Mouse (Mus musculus): ENCODE results near the gene Zfp334. TPM values are rescaled to one million over a fixed set of nuclear protein-coding genes. Genes with fewer than 3 reads are reported as not detected.

The Zfp334 gene
- polyA plus RNA-seq, 2 experiments: 0.73 to 0.89 TPM

DNA sequence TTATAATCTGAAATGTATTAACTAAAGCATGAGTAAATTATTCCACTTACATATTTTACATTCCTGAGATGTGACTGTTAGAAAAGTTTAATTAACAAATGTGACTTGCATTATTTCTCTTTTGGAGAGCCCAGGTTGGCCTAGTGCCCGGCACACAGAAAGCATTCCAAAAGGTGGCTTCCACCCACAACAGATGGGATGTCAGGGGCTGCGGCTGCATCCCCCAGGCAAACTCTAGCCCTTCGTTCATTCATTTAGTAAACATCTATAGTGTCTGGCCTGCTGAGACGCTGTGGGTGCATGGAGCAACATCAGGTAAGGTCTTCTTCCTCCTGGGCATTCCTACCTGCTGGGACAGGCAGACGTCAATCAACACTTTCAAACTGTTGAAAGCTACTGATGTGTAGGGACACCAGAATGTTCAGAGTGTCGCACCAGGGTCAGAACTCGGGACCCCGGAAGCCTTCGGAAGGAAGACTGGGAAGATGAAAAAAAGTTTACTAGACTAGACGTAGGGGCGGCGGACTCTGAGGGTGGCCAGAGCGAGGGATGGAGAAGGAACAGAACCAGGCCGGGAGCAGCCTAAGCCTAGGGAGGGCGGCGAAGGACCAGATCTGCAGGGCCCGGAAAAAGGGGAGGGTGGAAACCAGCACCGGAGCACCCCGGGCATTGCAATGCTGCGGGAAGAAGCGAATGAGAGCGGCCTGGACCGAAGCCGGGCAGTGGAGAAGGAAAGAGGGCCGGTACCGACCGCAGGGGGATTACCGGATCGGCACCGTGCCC, 62.3 kb downstream of the Zfp334 start:
- WGBS (ENCODE audit: insufficient replicate concordance): 4% methylated on average over 29 of the region's 30 CpGs
- Histone ChIP-seq H3K4me2 (ENCODE audit: low read depth) (peak overlapping the region; percentile 94), H3K9ac (replicated peaks) (peak overlapping the region; percentile 66), H3K4me1 (replicated peaks; ENCODE audit: control insufficient read depth in 2 of 2, insufficient read depth in 2 of 2, low read length in 1 of 2) (peaks cover 14 to 30% of the 10 kb centered on the region in 2 experiments), H3K27me3 (ENCODE audit: control insufficient read depth, insufficient read depth, low read length) (no peaks in the 10 kb centered on the region), H3K9me3 (ENCODE audit: control insufficient read depth, low read length) (no peaks in the 10 kb centered on the region), H3K4me3 (ENCODE audit: insufficient read depth in 1 of 2, low read depth in 2 of 2, low read length in 2 of 2) (peak overlapping the region; percentile 59 to 75), H3K36me3 (replicated peaks; ENCODE audit: control insufficient read depth, insufficient read depth, low read depth) (no peaks in the 10 kb centered on the region), H3K27ac (no peak overlapping the region)
- DNase-seq (ENCODE audit: low read depth in 3 of 3, low spot score in 3 of 3) (no peak), ATAC-seq (ENCODE audit: insufficient read depth) (peak; percentile 47)
- no peak for TF ChIP-seq EP300 (IDR thresholded peaks at IDR 0.05; ENCODE audit: low read depth)
- TF ChIP-seq CTCF (IDR thresholded peaks at IDR 0.05; ENCODE audit: low read depth): no peak

Other genes with a start within 250 kb of the Zfp334 start
- gene Cdh22, start 153.4 kb downstream of the Zfp334 start, polyA plus RNA-seq (2012; rRNA removed): 0.02 TPM in 2 replicates
- gene Cdh22, start 153.4 kb downstream of the Zfp334 start, polyA plus RNA-seq (2014; fragmentation: Nextera tagmentation; extraction: Ambion mirVana): not detected in 2 replicates
- 20.4 and 28.3 TPM in 2 replicates for gene Slc35c2, start 100.4 kb downstream of the Zfp334 start, polyA plus RNA-seq (2012; rRNA removed)
- gene Slc35c2, start 100.4 kb downstream of the Zfp334 start, polyA plus RNA-seq (2014; fragmentation: Nextera tagmentation; extraction: Ambion mirVana): 27.3 and 31.3 TPM in 2 replicates
- gene Elmo2, start 61.8 kb downstream of the Zfp334 start, polyA plus RNA-seq (2012; rRNA removed): 10.2 and 10.3 TPM in 2 replicates
- gene Elmo2, start 61.8 kb downstream of the Zfp334 start, polyA plus RNA-seq (2014; fragmentation: Nextera tagmentation; extraction: Ambion mirVana): 12.4 and 13.1 TPM in 2 replicates
- gene Zfp663, start 19.5 kb downstream of the Zfp334 start, polyA plus RNA-seq (2012; rRNA removed): 0.02 and 0.03 TPM in 2 replicates
- gene Zfp663, start 19.5 kb downstream of the Zfp334 start, polyA plus RNA-seq (2014; fragmentation: Nextera tagmentation; extraction: Ambion mirVana): 0.08 and 0.13 TPM in 2 replicates
- gene Ocstamp, start 12.1 kb upstream of the Zfp334 start, polyA plus RNA-seq (2012; rRNA removed): 0.86 and 1.4 TPM in 2 replicates
- gene Ocstamp, start 12.1 kb upstream of the Zfp334 start, polyA plus RNA-seq (2014; fragmentation: Nextera tagmentation; extraction: Ambion mirVana): 2.1 and 2.7 TPM in 2 replicates
- gene Slc13a3, start 85.0 kb upstream of the Zfp334 start, polyA plus RNA-seq (2012; rRNA removed): 3.2 and 3.8 TPM in 2 replicates
- 5.7 and 7.7 TPM in 2 replicates for gene Slc13a3, start 85.0 kb upstream of the Zfp334 start, polyA plus RNA-seq (2014; fragmentation: Nextera tagmentation; extraction: Ambion mirVana)
- gene Trp53rka, start 105.1 kb upstream of the Zfp334 start, polyA plus RNA-seq (2012; rRNA removed): 5.4 and 7.4 TPM in 2 replicates
- gene Trp53rka, start 105.1 kb upstream of the Zfp334 start, polyA plus RNA-seq (2014; fragmentation: Nextera tagmentation; extraction: Ambion mirVana): 7.8 and 8.8 TPM in 2 replicates
- 0.16 and 0.23 TPM in 2 replicates for gene Slc2a10, start 115.5 kb upstream of the Zfp334 start, polyA plus RNA-seq (2012; rRNA removed)
- 0.13 and 0.16 TPM in 2 replicates for gene Slc2a10, start 115.5 kb upstream of the Zfp334 start, polyA plus RNA-seq (2014; fragmentation: Nextera tagmentation; extraction: Ambion mirVana)
- gene Eya2, start 206.8 kb upstream of the Zfp334 start, polyA plus RNA-seq (2012; rRNA removed): 0.10 and 0.16 TPM in 2 replicates
- gene Eya2, start 206.8 kb upstream of the Zfp334 start, polyA plus RNA-seq (2014; fragmentation: Nextera tagmentation; extraction: Ambion mirVana): 0.13 and 0.25 TPM in 2 replicates

Measured in liver, embryonic 14.5 days (tissue).